Mouse (Mus musculus) MEL (cell line): ENCODE measurements at regions not wholly inside any gene's neighbourhood (a gene's known extent, or its start where the extent isn't known, plus 50 kb on each side); places are given as distances from the start of the nearest gene placed in this dataset.

Experiments used
- CTCF ChIP-seq, 3 experiments: IDR thresholded peaks in 2 of 3; conservative IDR thresholded peaks in 1 of 3; 2 replicates each; pipeline ENCODE4 v1.5.1; 2011 to 2012; ENCODE audit warnings: low read length in 3 of 3, low read depth in 2 of 3, mild to moderate bottlenecking in 2 of 3, improper control_type of control experiment in 1 of 3, inconsistent platforms in 1 of 3, mixed read lengths in 1 of 3, moderate library complexity in 1 of 3; ENCODE audit not compliant: control insufficient read depth in 1 of 3, insufficient read depth in 1 of 3, poor library complexity in 1 of 3, severe bottlenecking in 1 of 3
- E2F4 ChIP-seq: IDR thresholded peaks from 2 replicates; pipeline ENCODE4 v1.6.1; 2011; ENCODE audit warnings: low read depth, low read length, improper control_type of control experiment, borderline replicate concordance
- MAFK ChIP-seq: IDR thresholded peaks from 2 replicates; pipeline ENCODE4 v1.6.1; 2011; ENCODE audit warnings: low read depth, mild to moderate bottlenecking, low read length, improper control_type of control experiment, borderline replicate concordance
- RAD21 ChIP-seq: IDR thresholded peaks from 2 replicates; pipeline ENCODE4 v1.6.1; 2011; ENCODE audit warnings: mild to moderate bottlenecking, low read depth, low read length, improper control_type of control experiment
- TBP ChIP-seq: IDR thresholded peaks from 2 replicates; pipeline ENCODE4 v1.8.0; 2011; ENCODE audit warnings: low read depth, low read length, improper control_type of control experiment
- TCF12 ChIP-seq: IDR thresholded peaks from 2 replicates; pipeline ENCODE4 v1.6.1; 2014; ENCODE audit warnings: low read depth, mild to moderate bottlenecking, inconsistent platforms, low read length, improper control_type of control experiment, moderate library complexity
- USF1 ChIP-seq: IDR thresholded peaks from 2 replicates; pipeline ENCODE4 v1.6.1; 2014; ENCODE audit warnings: low read depth, mild to moderate bottlenecking, inconsistent platforms, low read length, improper control_type of control experiment, moderate library complexity
- ZC3H11A ChIP-seq: IDR thresholded peaks from 2 replicates; pipeline ENCODE4 v1.6.1; 2012; ENCODE audit warnings: low read depth, mild to moderate bottlenecking, inconsistent platforms, low read length, improper control_type of control experiment
- ZNF384 ChIP-seq: IDR thresholded peaks from 2 replicates; pipeline ENCODE4 v1.6.1; 2012; ENCODE audit warnings: low read depth, mild to moderate bottlenecking, inconsistent platforms, low read length, improper control_type of control experiment

- TF ChIP-seq CTCF (IDR thresholded peaks at IDR 0.05 in 2 of 3, conservative IDR thresholded peaks at IDR 0.05 in 1 of 3; ENCODE audit: control insufficient read depth in 1 of 3, insufficient read depth in 1 of 3, low read depth in 2 of 3, low read length in 3 of 3, poor library complexity in 1 of 3, severe bottlenecking in 1 of 3) (no peak), ZC3H11A (no peak), E2F4 (no peak), TBP (no peak), MAFK (no peak), ZNF384 (no peak), TCF12 (no peak), USF1 (no peak), RAD21 (no peak)
Observed at GRCm38 (mm10) chr2:12707514-12707913, 216.3 kb upstream of the Pter start.
